Mouse (Mus musculus): ENCODE results near the gene Fuca1. TPM values are rescaled to one million over a fixed set of nuclear protein-coding genes. Genes with fewer than 3 reads are reported as not detected.
"Not testable (repeated sequence)": the region's sequence is repeated elsewhere in the genome, so short reads cannot be mapped to it uniquely, and the experiment has no call there.

The Fuca1 gene
- polyA plus RNA-seq, 1 experiment from 2014 or later = 63.5 TPM

DNA sequence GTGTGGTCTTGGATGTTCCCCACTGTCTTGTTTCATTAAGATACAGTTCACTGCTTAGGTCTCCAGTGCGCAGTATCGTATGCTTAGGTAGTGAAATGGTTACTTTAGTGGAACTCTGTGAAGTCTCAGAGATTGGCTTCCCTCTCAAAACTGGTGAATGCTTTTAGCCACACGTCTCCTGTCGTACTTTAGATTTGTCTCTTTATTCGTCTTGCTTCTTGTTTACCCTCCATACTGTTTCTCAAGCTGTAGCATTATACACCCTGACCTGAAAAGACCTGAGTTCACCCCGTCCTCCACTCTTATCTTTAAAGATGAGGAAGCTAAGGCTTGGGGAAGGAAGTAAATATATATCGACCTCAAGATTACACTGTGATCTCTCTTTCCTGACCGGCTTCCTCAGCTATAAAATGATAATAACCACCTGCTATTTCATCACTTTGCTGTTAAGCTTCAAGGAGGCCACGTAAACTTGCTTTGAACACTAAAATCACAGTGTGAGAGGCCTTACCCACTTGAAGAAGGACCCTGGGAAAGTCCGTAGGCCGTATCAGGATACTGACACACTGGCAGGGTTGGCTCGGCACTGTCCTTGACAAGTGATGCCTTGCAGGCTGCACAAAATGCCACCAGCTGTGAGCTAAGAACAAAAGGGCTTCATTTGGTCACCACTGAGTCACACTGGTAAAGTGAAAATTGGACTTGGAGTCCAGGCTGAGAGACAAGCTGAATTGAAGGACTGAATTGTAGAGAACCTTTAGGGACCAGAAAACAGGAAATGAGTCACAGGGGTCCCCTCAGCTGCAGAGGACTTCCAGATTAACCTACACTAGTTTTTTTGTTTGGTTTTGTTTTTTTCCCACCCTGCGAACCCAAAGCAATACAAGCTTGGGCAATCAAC, 52.6 kb downstream of the Fuca1 start:
- DNase-seq (ENCODE audit: low spot score) = peak; percentile 23

- DNase-seq (ENCODE audit: low spot score) = no peak
Observed at GRCm38 (mm10) chr4:135976146-135976545, 55.6 kb downstream of the Fuca1 start.

DNA sequence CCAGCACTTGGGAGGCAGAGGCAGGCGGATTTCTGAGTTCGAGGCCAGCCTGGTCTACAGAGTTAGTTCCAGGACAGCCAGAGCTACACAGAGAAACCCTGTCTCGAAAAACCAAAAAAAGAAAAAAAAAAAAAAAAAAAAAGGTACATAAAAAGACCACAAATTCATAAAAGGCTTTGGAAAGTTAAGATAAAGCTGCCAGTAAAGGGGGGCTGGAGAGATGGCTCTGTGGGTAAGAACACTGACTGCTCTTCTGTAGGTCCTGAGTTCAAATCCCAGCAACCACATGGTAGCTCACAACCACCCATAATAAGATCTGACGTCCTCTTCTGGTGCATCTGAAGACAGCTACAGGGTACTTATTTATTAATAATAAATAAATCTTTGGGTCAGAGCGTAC, 59.7 kb downstream of the Fuca1 start:
- DNase-seq (ENCODE audit: low spot score) = not testable (repeated sequence)

GRCm38 (mm10) chr4:135981524-135982063, 61.1 kb downstream of the Fuca1 start:
- no peak for DNase-seq (ENCODE audit: low spot score)

DNA sequence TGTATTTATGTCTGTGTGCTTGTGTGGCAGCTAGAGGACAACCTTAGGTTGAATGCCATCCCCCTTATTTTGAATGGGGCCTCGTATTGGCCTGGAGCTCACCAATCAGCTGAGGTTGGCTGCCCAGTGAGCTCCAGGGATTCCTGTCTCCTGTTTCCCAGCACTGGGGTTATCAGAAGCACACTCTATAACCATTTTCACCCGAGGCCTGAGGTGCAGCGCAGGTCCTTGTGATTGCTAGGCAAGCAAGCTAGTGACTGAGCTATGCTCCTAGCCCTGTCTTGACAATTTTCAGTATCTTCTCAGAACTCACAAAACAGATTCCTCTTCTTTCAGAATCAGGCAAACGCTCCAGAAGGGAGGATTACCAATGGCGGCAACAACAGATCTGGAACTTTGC, 64.0 kb downstream of the Fuca1 start:
- DNase-seq (ENCODE audit: low spot score) = no peak

GRCm38 (mm10) chr4:135985193-135985592, 64.7 kb downstream of the Fuca1 start:
- no peak for DNase-seq (ENCODE audit: low spot score)

- DNase-seq (ENCODE audit: low spot score) = no peak
Observed at GRCm38 (mm10) chr4:135985769-135986168, 65.2 kb downstream of the Fuca1 start.

GRCm38 (mm10) chr4:135986301-135986942, 65.9 kb downstream of the Fuca1 start:
- no peak for DNase-seq (ENCODE audit: low spot score)

DNA sequence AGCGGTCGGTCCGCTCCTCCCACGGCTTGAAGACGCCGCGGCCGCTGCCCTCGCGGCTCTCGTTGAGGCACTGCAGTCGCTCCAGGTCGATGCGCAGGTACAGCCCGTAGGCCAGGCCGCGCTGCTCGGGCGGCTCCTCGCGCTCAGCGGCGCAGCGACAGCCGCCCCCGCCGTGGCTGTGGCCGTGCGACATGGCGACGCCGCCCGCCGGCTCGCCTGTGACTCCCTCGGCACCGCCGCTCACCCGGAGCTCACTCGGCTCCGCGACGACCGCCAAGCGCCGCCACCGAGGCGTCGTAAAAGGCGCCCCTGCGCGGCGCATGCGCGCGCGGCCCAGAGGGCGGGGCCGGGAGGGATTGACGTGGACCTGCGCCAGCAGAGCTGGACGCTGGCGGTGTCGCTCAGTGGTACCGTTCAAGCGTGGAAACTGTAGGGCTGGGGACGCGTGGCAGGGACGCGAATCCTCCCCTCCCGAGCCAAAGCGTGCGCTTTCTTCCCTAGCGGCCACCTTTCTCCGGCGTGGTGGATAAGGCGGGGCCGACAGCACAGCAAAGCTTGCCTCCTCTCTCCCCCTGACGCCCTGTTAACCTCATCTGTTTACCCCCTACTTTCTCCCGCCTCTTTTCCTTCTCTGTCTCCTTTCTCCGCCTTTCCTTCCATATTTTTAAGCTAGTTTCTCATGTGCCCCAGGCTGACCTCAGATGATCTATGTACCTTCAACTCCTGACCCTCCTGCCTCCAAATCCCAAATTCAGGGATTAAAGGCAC, 66.6 kb downstream of the Fuca1 start, which contains the start of gene Pithd1:
TSS of gene Pithd1 (minus strand) at position 322 of the 768 bp plus-strand sequence.
- peak; percentile 94 for DNase-seq (ENCODE audit: low spot score)

DNA sequence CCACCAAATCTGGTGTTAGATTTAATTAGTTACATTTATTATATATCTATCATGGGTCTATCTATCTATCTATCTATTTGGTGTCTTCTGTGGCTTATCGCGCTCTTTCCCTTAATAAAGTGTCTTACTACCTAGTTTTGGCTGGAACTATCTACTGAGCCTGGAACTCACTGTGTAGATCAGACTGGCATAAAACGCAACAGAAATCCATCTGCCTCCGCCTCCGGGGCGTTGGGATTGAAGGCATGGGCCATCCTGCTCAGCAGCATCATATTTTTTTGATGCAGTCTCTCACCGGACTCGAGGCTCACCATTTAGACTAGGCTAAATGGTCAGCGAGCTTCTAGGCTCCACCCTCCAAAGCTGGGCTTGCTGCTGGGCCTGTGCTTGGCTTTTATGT, 67.2 kb downstream of the Fuca1 start:
- no peak for DNase-seq (ENCODE audit: low spot score)

Other genes starting within 250 kb of the Fuca1 start
- gene Ifnlr1, start 234.4 kb upstream of the Fuca1 start, polyA plus RNA-seq (2015; fragmentation: Nextera tagmentation; extraction: Ambion mirVana) = 0.24 and 0.29 TPM in 2 replicates
- not detected in 2 replicates for gene Il22ra1, start 192.6 kb upstream of the Fuca1 start, polyA plus RNA-seq (2015; fragmentation: Nextera tagmentation; extraction: Ambion mirVana)
- 0.10 and 0.21 TPM in 2 replicates for gene Myom3, start 161.0 kb upstream of the Fuca1 start, polyA plus RNA-seq (2015; fragmentation: Nextera tagmentation; extraction: Ambion mirVana)
- 276 TPM in 2 replicates for gene Srsf10, start 65.0 kb upstream of the Fuca1 start, polyA plus RNA-seq (2015; fragmentation: Nextera tagmentation; extraction: Ambion mirVana)
- 217 and 229 TPM in 2 replicates for gene Pnrc2, start 46.9 kb upstream of the Fuca1 start, polyA plus RNA-seq (2015; fragmentation: Nextera tagmentation; extraction: Ambion mirVana)
- 5.5 and 5.8 TPM in 2 replicates for gene Cnr2, start 25.3 kb upstream of the Fuca1 start, polyA plus RNA-seq (2015; fragmentation: Nextera tagmentation; extraction: Ambion mirVana)
- 70.1 and 72.8 TPM in 2 replicates for gene Hmgcl, start 25.7 kb downstream of the Fuca1 start, polyA plus RNA-seq (2015; fragmentation: Nextera tagmentation; extraction: Ambion mirVana)
- 41.8 and 43.9 TPM in 2 replicates for gene Gale, start 43.0 kb downstream of the Fuca1 start, polyA plus RNA-seq (2015; fragmentation: Nextera tagmentation; extraction: Ambion mirVana)
- gene Lypla2, start 51.9 kb downstream of the Fuca1 start, polyA plus RNA-seq (2015; fragmentation: Nextera tagmentation; extraction: Ambion mirVana) = 145 and 149 TPM in 2 replicates
- 174 and 180 TPM in 2 replicates for gene Pithd1, start 66.5 kb downstream of the Fuca1 start, polyA plus RNA-seq (2015; fragmentation: Nextera tagmentation; extraction: Ambion mirVana)
- gene Eloa, start 101.0 kb downstream of the Fuca1 start, polyA plus RNA-seq (2015; fragmentation: Nextera tagmentation; extraction: Ambion mirVana) = 41.5 and 45.0 TPM in 2 replicates
- 717 and 718 TPM in 2 replicates for gene Rpl11, start 132.7 kb downstream of the Fuca1 start, polyA plus RNA-seq (2015; fragmentation: Nextera tagmentation; extraction: Ambion mirVana)
- gene Id3, start 222.8 kb downstream of the Fuca1 start, polyA plus RNA-seq (2015; fragmentation: Nextera tagmentation; extraction: Ambion mirVana) = 262 and 327 TPM in 2 replicates